Mouse (Mus musculus): ENCODE results near the gene Kcnq5. TPM values are rescaled to one million over a fixed set of nuclear protein-coding genes. Genes with fewer than 3 reads are reported as not detected.

Gene Kcnq5
- polyA plus RNA-seq, 1 experiment from 2014 or later: 0.71 TPM

DNA sequence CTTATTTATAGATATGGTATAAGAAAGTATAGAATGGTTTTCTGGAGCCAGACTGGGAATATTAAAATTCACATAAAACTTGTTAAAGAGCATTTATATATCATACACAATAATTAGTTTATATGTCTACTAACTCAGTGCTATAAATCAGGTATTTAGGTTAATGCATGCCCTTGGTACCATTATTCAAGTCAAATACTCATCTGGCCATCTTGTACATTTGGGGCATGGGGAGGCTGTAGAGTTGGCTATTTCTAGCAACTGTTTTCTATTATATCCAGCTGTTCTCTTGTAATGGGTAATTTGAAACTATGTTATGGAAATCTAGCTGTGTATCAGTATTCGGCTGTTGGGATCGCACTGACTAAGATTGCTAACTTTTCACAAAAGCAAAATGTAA, 339.3 kb downstream of the Kcnq5 start:
- Histone ChIP-seq H3K4me2 (ENCODE audit: low read length) (no peak overlapping the region), H3K27ac (no peak overlapping the region), H3K4me1 (replicated peaks; ENCODE audit: insufficient read depth, low read length) (no peaks in the 10 kb centered on the region), H3K9me3 (replicated peaks; ENCODE audit: low read length) (no peaks in the 10 kb centered on the region), H3K27me3 (ENCODE audit: insufficient read depth, low read length) (no peaks in the 10 kb centered on the region), H3K9ac (ENCODE audit: low read depth, low read length) (no peak overlapping the region), H3K4me3 (replicated peaks; ENCODE audit: low read depth, low read length) (no peak overlapping the region), H3K36me3 (ENCODE audit: insufficient read depth, low read length) (no peaks in the 10 kb centered on the region)
- ATAC-seq (replicated peaks; ENCODE audit: low FRiP score, low read depth) (no peak), DNase-seq (ENCODE audit: low spot score) (no peak)
- WGBS: 88% methylated on average over 2 of the region's 2 CpGs
- TF ChIP-seq CTCF (IDR thresholded peaks at IDR 0.05; ENCODE audit: low read depth): no peak

DNA sequence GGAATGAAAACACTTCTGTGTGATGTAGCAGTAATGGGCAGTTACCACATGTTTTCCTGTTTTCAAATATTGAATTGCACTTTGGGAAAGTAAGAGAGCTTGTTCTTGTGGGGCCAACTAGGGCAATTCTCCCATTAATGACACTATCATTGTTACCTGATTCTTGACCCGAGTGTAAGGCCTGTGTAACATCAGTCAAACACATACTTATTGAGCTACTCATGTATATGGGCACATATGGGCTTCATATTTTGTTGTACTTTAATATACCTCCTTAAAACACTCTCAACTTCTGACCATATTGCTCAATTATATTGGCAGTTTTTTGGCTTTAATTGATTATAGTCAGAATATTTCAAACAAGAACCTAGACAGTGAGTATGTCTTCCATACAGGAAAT, 339.7 kb downstream of the Kcnq5 start:
- TF ChIP-seq CTCF (IDR thresholded peaks at IDR 0.05; ENCODE audit: low read depth): no peak
- no peak overlapping the region for H3K4me2 ChIP-seq (ENCODE audit: low read length)
- DNase-seq (ENCODE audit: low spot score) (no peak), ATAC-seq (replicated peaks; ENCODE audit: low FRiP score, low read depth) (no peak)
- H3K27me3 ChIP-seq (ENCODE audit: insufficient read depth, low read length): no peaks in the 10 kb centered on the region
- no peaks in the 10 kb centered on the region for H3K9me3 ChIP-seq (replicated peaks; ENCODE audit: low read length)
- H3K4me1 ChIP-seq (replicated peaks; ENCODE audit: insufficient read depth, low read length): no peaks in the 10 kb centered on the region
- H3K36me3 ChIP-seq (ENCODE audit: insufficient read depth, low read length): no peaks in the 10 kb centered on the region
- no peak overlapping the region for H3K9ac ChIP-seq (ENCODE audit: low read depth, low read length)
- WGBS: 61% methylated on average over 1 of the region's 1 CpGs
- H3K27ac ChIP-seq: no peak overlapping the region
- H3K4me3 ChIP-seq (replicated peaks; ENCODE audit: low read depth, low read length): no peak overlapping the region

DNA sequence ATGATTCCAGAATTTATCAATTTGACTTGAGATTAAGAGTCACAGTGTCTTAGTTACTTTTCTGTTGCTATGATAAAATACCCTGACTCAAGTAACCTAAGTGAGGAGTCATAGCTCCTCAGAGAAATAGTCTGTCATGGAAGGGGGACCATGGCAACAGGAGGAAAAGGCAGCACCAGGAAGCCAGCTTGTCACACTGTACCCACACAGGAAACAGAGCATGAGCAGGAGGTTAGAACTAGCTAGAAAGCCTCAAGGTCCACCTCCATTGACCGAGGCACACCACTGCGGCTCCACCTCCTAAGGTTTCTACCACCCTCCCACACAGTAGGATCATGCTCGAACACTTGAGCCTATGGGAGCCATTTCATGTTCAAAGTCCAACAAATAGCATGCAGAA, 343.0 kb downstream of the Kcnq5 start:
- no peak overlapping the region for H3K4me2 ChIP-seq (ENCODE audit: low read length)
- DNase-seq (ENCODE audit: low spot score) (no peak), ATAC-seq (replicated peaks; ENCODE audit: low FRiP score, low read depth) (no peak)
- H3K4me1 ChIP-seq (replicated peaks; ENCODE audit: insufficient read depth, low read length): no peaks in the 10 kb centered on the region
- H3K27ac ChIP-seq: no peak overlapping the region
- no peaks in the 10 kb centered on the region for H3K9me3 ChIP-seq (replicated peaks; ENCODE audit: low read length)
- 88% methylated on average over 3 of the region's 3 CpGs for WGBS
- no peak overlapping the region for H3K9ac ChIP-seq (ENCODE audit: low read depth, low read length)
- H3K36me3 ChIP-seq (ENCODE audit: insufficient read depth, low read length): no peaks in the 10 kb centered on the region
- no peak overlapping the region for H3K4me3 ChIP-seq (replicated peaks; ENCODE audit: low read depth, low read length)
- no peak for TF ChIP-seq CTCF (IDR thresholded peaks at IDR 0.05; ENCODE audit: low read depth)
- H3K27me3 ChIP-seq (ENCODE audit: insufficient read depth, low read length): no peaks in the 10 kb centered on the region

DNA sequence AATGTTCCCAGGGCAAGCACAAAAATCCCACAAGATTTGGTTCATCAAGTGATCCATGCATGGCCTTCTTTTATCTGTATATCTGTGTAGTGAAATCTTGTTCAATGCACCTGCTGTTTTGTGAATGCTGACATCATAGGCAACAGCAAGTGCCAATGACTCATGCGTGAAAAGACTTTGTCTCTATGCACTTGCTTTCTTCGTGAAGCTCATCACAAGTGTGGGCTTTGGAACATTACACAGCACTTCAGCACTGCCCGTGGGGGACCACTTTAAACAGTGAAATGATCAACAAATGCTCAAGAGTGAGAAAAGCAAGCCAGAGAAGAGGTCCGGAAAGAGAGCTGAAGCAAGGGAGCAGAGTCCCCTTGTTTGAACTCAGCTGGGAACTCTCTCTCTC, 345.1 kb downstream of the Kcnq5 start:
- no peak overlapping the region for H3K4me2 ChIP-seq (ENCODE audit: low read length)
- H3K4me1 ChIP-seq (replicated peaks; ENCODE audit: insufficient read depth, low read length): no peaks in the 10 kb centered on the region
- 65% methylated on average over 4 of the region's 4 CpGs for WGBS
- H3K27me3 ChIP-seq (ENCODE audit: insufficient read depth, low read length): no peaks in the 10 kb centered on the region
- no peak overlapping the region for H3K4me3 ChIP-seq (replicated peaks; ENCODE audit: low read depth, low read length)
- TF ChIP-seq CTCF (IDR thresholded peaks at IDR 0.05; ENCODE audit: low read depth): no peak
- H3K27ac ChIP-seq: no peak overlapping the region
- H3K9ac ChIP-seq (ENCODE audit: low read depth, low read length): no peak overlapping the region
- no peaks in the 10 kb centered on the region for H3K36me3 ChIP-seq (ENCODE audit: insufficient read depth, low read length)
- ATAC-seq (replicated peaks; ENCODE audit: low FRiP score, low read depth): no peak
- DNase-seq (ENCODE audit: low spot score): no peak
- no peaks in the 10 kb centered on the region for H3K9me3 ChIP-seq (replicated peaks; ENCODE audit: low read length)

DNA sequence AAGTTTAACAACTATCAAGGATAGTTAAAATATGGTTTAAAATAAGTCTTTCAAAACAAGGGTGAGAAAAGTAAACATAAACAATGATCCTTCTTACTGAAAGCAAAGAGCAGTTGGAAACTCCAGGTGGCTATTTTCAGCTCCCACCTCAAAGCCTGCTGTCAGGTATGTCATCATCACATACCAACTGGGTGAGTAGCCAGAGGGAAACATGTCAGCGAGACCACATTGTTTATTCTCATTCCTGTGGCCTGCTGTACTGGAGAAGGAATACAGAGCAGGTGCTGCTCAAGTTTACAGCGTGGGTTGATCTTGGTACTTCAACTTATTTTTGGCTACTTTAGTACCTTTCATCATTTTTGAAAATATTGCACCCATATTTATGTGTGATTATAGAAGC, 347.8 kb downstream of the Kcnq5 start:
- WGBS: 45% methylated on average over 2 of the region's 2 CpGs
- H3K27ac ChIP-seq: no peak overlapping the region
- H3K9me3 ChIP-seq (replicated peaks; ENCODE audit: low read length): no peaks in the 10 kb centered on the region
- H3K4me3 ChIP-seq (replicated peaks; ENCODE audit: low read depth, low read length): no peak overlapping the region
- H3K4me2 ChIP-seq (ENCODE audit: low read length): no peak overlapping the region
- TF ChIP-seq CTCF (IDR thresholded peaks at IDR 0.05; ENCODE audit: low read depth): no peak
- H3K9ac ChIP-seq (ENCODE audit: low read depth, low read length): no peak overlapping the region
- no peak for DNase-seq (ENCODE audit: low spot score)
- H3K27me3 ChIP-seq (ENCODE audit: insufficient read depth, low read length): no peaks in the 10 kb centered on the region
- H3K36me3 ChIP-seq (ENCODE audit: insufficient read depth, low read length): no peaks in the 10 kb centered on the region
- H3K4me1 ChIP-seq (replicated peaks; ENCODE audit: insufficient read depth, low read length): no peaks in the 10 kb centered on the region
- no peak for ATAC-seq (replicated peaks; ENCODE audit: low FRiP score, low read depth)

DNA sequence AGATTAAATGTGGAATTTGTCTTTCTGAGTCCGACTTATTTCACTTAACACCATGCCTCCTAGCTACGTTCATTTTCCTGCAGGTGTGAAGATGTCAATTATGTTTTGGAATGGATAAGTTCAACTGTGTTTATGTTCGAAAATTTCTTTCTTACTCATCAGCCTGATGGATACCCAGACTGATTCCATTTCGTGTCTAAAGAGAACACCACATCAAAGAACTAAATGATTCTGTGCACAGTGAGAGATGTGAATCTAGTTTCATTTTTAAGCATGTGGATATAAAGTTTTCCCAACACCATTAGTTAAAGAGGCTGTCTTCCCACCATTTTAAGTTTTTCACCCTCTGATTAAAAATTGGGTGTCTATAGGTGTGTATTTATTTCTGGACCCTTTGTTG, 357.7 kb downstream of the Kcnq5 start:
- H3K4me1 ChIP-seq (replicated peaks; ENCODE audit: insufficient read depth, low read length): no peaks in the 10 kb centered on the region
- no peak for ATAC-seq (replicated peaks; ENCODE audit: low FRiP score, low read depth)
- no peak for DNase-seq (ENCODE audit: low spot score)
- no peak for TF ChIP-seq CTCF (IDR thresholded peaks at IDR 0.05; ENCODE audit: low read depth)
- H3K4me3 ChIP-seq (replicated peaks; ENCODE audit: low read depth, low read length): no peak overlapping the region
- WGBS: 83% methylated on average over 4 of the region's 4 CpGs
- H3K9ac ChIP-seq (ENCODE audit: low read depth, low read length): no peak overlapping the region
- H3K4me2 ChIP-seq (ENCODE audit: low read length): no peak overlapping the region
- H3K27ac ChIP-seq: no peak overlapping the region
- no peaks in the 10 kb centered on the region for H3K9me3 ChIP-seq (replicated peaks; ENCODE audit: low read length)
- H3K27me3 ChIP-seq (ENCODE audit: insufficient read depth, low read length): no peaks in the 10 kb centered on the region
- H3K36me3 ChIP-seq (ENCODE audit: insufficient read depth, low read length): no peaks in the 10 kb centered on the region

DNA sequence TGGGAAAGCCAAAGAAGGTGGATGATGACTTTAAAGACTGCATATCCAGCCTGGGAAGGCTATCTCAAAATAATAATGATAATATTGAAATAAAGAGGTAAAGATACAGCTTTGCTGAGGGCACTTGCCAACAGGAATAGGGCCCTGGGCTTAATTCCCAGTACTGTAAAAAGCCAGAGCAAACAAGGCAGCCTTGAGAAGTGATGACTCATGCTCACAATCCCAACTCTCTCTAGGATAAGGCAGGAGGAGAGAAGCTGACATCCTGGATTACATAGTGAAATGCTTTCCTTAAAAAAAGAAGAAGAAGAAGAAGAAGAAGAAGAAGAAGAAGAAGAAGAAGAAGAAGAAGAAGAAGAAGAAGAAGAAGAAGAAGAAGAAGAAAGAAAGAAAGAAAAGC, 359.2 kb downstream of the Kcnq5 start:
- Histone ChIP-seq H3K9ac (ENCODE audit: low read depth, low read length) (no peak overlapping the region), H3K27me3 (ENCODE audit: insufficient read depth, low read length) (no peaks in the 10 kb centered on the region), H3K4me1 (replicated peaks; ENCODE audit: insufficient read depth, low read length) (no peaks in the 10 kb centered on the region), H3K4me2 (ENCODE audit: low read length) (no peak overlapping the region), H3K4me3 (replicated peaks; ENCODE audit: low read depth, low read length) (no peak overlapping the region), H3K27ac (no peak overlapping the region), H3K36me3 (ENCODE audit: insufficient read depth, low read length) (no peaks in the 10 kb centered on the region), H3K9me3 (replicated peaks; ENCODE audit: low read length) (no peaks in the 10 kb centered on the region)
- ATAC-seq (replicated peaks; ENCODE audit: low FRiP score, low read depth) (no peak), DNase-seq (ENCODE audit: low spot score) (no peak)
- TF ChIP-seq CTCF (IDR thresholded peaks at IDR 0.05; ENCODE audit: low read depth): no peak
